Mouse (Mus musculus) kidney, postnatal 10 days (tissue): ENCODE results near the gene Rflnb.

Source experiments
- DNase-seq: peaks from one replicate; pipeline ENCODE4 v3.0.0; 2021; ENCODE audit warnings: mixed read lengths

Rflnb gene

GRCm38 (mm10) chr11:75984581-75984980 lies 43.0 kb downstream of the Rflnb start:
- no peak for DNase-seq

- no peak for DNase-seq
Measured at GRCm38 (mm10) chr11:75983194-75983593, 44.4 kb downstream of the Rflnb start.

GRCm38 (mm10) chr11:75980413-75980812 lies 47.2 kb downstream of the Rflnb start:
- no peak for DNase-seq

- DNase-seq: no peak
Measured at GRCm38 (mm10) chr11:75978051-75978450, 49.5 kb downstream of the Rflnb start.

- DNase-seq: no peak
Measured at GRCm38 (mm10) chr11:75976748-75977147, 50.8 kb downstream of the Rflnb start.

GRCm38 (mm10) chr11:75973988-75974387 lies 53.6 kb downstream of the Rflnb start:
- DNase-seq: peak; percentile 22

GRCm38 (mm10) chr11:75972916-75973567 lies 54.5 kb downstream of the Rflnb start:
- DNase-seq: no peak

- DNase-seq: no peak
Measured at GRCm38 (mm10) chr11:75972188-75972587, 55.4 kb downstream of the Rflnb start.

- no peak for DNase-seq
Measured at GRCm38 (mm10) chr11:75970629-75971028, 57.0 kb downstream of the Rflnb start.
